Mouse (Mus musculus): ENCODE measurements around the gene Gpnmb.
A peak's percentile ranks its signal among the peaks of the same experiment; 100 is the strongest.

Gpnmb gene

DNA sequence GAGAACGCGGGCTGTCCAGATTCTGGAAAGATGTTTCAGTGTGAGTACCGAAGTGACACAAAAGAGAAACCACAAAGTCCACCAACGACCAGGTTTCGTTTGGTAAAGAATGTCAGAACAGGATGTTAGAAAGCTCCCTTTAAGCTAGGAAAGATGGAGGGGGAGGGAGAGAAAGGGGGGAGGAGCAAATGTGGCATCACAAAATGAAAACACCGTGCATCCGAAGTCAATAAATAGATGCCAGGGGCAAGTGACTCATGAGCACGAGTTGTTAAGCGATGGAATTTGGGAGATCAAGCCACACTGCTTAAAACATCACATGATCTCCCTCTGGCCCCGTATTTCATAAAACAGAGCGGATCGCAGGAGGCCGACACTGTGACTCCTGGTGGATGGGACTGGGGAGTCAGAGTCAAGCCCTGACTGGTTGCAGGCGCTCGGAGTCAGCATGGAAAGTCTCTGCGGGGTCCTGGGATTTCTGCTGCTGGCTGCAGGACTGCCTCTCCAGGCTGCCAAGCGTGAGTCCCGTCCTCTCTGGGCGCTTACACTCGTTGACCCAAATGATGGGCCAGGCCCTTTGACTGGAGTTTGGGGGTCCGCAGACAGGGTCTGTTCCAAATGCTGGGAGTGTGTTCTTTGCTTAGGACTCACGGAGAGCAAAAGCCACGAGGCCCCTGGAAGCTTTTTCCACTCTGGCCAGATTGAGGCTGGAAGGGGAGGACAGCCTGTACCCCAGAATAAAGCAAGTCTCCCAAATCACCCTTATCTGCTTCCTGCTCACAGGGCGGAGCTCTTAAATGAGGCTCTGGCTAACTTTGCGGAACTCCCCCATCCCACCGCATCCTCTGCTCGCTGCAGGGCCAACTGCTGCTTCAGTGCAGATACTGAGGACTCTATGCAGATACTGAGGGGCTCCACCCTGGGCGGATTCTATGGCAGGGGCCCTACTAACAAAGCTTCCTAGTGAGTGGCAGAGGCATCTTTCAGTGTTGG is at the start of gene Gpnmb:
Gene Gpnmb, plus strand, starts transcription at position 272 of the 993 bp plus-strand sequence.
- peak; percentile 45 to 49 for DNase-seq (ENCODE audit: low spot score in 2 of 2)

DNA sequence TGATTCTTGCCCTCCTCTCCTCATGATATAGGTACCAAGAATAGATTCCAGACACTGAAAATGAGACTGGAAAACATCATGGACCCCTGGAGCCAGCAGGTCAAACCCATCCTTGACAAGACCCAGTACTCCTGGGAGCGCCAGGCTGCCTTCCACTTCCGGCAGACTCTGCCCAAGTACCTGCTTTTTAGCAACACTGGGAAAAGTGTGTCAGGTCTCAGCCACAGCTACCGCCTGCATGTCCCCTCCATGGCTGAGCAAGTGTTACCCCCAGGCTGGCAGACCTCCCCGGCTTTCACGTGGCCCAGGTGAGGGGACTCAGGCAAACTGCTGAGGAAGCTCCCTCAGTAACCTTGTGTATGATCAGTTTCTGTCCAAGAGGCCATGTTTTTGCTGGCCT is 46.4 kb upstream of the Gpnmb start:
- no peak for DNase-seq (ENCODE audit: low spot score in 2 of 2)

DNA sequence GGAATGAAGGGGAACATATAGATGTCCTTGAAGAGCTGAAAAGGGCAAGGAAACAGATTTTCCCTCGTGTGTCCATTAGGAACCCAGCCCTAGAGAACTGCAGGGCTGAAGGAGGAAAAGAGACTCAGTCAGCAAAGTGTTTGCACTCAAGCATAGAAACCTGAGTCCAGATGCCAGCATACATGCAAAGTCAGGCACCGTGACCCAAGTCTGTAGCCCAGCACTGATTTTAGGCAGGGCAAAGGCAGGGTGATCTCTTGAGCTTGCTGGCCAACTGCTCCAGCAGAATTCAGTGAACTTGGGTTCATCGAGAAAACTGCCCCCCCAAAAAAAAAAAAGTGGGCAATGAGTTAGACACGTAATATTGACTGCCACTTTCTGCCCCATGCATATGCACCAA is 44.4 kb upstream of the Gpnmb start:
- no peak for DNase-seq (ENCODE audit: low spot score in 2 of 2)

DNA sequence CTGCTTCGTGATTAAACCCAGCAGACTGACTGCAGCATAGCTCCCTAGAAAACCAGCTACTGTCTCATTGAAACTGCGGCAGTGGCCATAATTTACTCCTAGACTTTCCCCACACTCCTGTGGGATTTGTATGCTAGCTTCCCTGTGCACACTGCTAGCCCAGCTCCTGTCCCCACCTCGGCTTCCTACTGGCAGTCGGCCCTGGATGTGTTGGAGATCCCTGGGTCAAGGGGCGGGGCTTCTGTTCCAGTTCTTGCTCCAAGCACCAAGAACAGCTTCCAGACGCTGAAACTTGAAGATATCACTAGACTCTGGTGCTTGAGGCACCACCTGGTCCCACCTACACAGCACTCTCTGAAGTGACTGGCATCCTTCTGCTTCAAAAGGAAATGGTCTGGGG is 38.2 kb upstream of the Gpnmb start:
- no peak for DNase-seq (ENCODE audit: low spot score in 2 of 2)

DNA sequence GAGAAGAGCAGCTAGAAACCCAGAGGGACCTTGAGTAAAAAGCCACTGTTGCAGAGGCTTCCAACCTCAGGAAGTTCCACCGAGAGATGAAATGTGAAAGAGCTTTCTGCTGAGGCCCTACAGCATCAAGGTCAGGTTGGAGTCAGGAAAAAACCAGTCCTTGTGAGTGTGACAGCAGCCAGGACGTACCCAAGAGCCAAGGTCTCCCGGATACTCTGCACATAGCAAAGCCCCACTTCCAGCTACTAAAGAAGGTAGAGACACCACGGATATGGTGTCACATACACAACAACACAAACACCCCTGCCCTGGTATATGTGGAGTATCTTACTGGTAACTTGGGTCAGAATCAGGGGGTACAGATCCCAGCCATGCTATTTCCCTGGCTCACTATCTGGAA is 37.5 kb upstream of the Gpnmb start:
- DNase-seq (ENCODE audit: low spot score in 2 of 2) = no peak

- no peak for DNase-seq (ENCODE audit: low spot score in 2 of 2)
Observed at GRCm38 (mm10) chr6:49003381-49003780, 33.0 kb upstream of the Gpnmb start.

DNA sequence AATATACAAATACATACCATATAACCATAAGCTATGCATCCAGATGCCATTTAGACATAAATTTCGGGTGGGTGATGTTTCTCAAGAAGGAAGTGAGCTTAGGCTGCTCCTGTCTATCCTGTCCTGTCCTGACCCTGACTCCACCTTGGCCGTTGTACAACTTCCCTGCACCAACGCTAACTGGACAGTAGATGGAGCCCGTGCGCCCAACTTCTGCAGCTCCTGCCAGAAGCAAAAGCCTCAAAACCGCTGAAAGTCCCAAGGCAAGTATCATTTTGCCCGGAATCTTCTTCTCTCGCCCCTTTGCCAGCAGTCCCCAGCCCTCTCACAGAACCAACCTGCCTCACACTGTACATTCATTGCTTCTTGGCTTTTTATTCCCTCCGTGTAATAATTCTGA is 28.4 kb upstream of the Gpnmb start:
- DNase-seq (ENCODE audit: low spot score in 2 of 2) = peak; percentile 49 to 64

DNA sequence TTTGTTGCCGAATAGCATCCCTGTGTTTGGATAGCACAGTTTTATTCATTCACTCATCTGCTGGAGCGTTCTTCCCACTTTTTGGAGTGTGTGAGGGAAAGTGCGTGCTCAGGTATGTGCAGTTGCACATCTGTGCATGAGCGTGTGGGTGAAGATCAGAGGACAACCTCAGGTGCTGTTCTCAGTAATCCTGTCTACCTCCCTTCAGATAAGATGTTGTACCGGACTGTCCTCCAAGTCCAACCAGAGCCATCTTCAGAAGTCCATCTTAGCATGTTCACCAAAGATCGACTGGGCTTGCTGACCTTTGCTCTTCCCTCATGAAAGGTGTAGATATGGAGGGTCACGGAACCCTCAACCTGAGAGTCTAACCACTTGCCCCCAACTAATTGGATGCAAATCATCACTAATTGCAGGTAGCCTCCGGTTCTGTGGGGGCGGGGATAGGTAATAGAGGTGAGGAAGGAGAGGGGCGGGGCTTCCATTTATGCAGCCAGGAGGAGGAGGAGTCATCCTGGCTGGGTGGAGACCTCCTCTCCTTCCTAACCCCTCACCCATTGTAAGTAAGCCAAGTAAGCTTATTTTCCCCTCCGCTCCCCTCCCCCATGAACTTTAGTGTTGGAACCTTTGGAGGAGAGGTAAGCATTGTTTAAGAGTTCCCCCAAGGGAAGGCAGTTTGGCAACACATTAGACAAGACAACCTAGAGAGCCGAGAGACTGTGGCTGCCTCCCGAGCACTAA is 27.8 kb upstream of the Gpnmb start:
- no peak for DNase-seq (ENCODE audit: low spot score in 2 of 2)

- no peak for DNase-seq (ENCODE audit: low spot score in 2 of 2)
Observed at GRCm38 (mm10) chr6:49009161-49009555, 27.2 kb upstream of the Gpnmb start.

- DNase-seq (ENCODE audit: low spot score in 2 of 2) = no peak
Observed at GRCm38 (mm10) chr6:49009665-49010064, 26.7 kb upstream of the Gpnmb start.

DNA sequence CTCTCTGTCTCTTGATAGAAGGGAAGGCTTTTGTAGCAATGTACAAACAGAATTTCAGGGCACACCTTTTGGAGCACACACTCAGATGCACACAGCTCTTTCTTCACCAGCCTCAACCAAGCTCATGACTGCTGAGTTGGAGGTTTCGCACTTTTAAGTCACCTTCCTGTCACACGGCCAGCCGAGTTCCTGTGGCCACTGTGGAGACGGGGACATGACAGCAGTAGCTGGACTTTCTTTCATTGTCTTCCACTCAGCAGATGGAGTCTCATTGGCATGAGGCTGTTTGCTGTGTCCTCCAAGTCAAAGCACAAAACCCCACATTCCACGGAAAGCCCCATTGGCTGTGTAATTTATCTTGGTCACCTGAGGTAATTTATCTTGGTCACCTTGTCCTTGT is 25.2 kb upstream of the Gpnmb start:
- no peak for DNase-seq (ENCODE audit: low spot score in 2 of 2)

DNA sequence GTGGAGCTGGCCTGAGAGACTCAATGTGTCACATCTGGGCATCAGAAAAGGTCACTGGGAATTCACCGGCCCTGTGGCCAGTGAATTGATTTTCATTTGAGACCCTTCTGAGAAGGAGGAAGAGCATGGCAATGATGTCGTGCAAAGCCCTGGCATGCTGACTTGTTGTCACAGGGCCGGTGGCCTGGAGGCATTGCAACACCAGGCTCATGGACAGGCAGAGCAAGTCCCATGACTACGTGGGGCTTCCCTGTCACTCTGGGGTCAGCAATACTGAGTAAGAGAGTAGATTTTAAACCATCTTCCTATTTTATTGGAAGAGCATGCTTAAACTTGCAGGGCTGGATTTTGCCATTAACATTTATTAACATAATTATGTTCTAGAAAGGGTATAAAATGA is 23.3 kb upstream of the Gpnmb start:
- no peak for DNase-seq (ENCODE audit: low spot score in 2 of 2)

DNA sequence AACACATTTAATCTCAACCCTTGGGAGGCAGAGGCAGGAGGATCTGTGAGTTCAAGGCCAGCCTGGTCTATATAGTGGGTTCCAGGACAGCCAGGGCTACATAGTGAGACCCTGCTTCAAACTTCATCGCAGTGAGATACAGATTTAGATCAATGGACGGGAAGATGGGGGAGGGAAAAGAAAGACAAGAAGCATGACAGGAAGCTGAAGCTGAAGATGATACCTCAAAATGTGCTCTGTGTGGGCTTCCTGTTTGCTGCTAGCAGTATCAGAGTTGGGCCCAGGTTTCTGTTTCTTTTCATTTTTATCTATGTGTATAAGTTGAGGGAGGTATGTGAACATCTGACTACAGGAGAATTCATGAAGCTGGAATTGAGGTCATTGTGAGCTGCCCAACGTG is 22.9 kb upstream of the Gpnmb start:
- DNase-seq (ENCODE audit: low spot score in 2 of 2) = no peak

DNA sequence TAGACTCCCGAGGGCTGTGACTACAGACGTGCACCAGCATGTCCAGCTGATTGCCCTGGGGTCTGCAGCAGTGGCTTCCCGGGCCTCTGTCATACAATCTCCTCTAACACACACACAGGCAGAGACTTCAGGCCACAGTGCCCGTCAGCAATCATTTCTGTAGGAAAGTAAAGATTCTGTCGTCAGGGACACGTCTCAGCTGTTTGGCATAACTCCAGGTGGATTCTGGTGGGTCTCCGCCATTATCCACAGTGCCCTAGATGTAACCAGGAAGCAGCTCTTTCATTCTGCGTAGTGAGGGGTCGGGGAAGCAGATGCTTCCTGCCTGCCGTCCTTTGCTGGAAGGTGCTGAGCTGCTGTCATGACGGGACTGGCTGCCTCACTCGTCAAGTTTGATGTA is 19.2 kb upstream of the Gpnmb start:
- no peak for DNase-seq (ENCODE audit: low spot score in 2 of 2)

DNA sequence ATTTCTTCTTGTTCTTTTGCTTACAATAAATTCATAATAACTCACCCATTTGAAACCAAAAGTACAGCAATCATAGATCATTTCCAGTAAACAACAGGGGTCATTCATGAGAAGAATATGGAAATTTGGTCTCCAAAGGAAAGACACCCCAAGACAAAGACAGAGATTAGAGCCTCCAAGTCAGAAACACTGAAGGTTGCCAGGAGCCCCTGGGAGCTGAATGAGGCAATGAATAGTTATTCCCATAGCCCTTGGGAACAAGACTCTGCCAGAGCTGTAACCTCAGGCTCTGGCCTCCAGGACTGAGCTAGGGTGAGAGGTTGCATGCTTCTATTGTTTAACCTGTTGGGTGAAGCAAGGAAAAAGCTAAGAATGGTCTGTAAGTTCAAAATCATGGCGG is 17.0 kb upstream of the Gpnmb start:
- DNase-seq (ENCODE audit: low spot score in 2 of 2) = no peak

DNA sequence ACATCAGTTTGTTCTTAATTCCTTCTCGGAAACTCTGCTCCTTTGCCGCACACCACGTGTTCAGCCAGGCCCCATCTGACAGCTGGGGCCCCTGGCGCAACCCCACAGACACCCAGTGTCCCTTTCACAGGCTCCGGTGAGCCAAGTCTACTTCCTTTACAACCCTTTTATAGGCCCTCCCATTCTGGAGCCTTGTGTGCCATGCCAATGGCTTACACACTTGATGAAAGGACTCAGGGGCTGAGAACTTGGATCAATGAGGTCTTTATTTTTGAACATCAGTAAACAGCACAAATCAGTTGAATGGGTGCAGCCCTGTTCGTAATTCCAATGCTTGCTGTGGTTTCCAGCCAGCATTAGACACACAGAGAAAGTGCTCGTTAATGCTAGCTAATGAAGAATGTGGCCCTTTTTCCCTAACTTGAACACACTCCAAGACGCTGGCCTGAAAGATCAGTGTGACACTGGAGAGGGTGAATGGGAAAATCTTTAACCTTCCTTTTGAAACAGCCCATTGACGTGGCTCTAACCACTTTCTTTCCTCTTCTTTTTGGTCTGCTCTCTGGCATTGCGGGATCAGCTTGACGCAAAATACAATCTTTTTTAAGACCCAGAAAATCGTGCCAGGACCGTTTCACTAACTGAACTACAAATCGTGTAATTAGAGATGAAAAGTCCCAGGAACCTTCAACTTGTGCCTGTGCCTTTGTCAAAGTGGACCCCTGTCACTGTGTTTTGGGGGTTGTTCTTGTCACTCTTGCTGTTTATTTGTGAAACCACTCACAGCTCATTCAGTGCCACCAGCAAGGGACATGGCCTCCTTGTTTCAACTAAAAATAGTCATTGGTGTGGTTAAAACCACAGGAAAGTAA is 15.0 kb upstream of the Gpnmb start:
- DNase-seq (ENCODE audit: low spot score in 2 of 2) = no peak

DNA sequence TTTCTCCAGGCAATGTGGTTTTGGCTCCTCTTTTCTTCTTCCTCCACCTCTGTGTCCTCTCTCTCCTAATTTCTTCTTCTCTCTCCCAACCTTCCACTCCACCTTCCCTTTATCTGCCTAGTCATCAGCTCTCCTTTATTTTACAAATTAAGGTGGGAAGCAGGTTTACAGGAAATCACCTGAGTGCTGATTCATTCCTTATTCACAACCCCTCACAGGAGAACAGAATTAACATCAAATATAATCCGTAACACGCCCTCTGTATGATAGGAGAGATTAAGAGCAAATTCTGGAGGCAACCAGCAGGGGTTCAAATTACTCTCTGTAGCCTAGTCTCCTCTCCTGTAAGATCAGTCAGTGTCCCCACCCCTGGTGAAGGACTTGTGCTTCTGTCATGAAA is 14.0 kb upstream of the Gpnmb start:
- no peak for DNase-seq (ENCODE audit: low spot score in 2 of 2)

DNA sequence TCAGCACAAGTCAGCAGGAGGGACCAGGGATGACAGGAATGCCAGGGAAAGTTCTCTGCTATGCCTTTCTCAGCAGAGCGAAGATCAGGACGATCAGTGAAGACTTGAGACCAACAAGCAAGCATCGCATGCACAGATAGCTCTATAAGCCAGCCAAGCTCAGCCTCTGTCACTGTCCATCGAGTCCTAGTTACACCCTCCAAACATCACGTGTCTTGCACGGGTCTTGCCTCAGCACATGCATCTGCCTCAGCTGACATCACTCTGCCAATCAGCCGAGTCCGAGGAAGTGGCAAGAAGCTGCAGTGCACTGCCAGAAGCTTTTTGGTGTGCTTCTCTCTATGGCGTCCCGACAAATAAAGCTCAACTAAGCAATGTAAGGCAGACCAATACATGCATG is 13.0 kb upstream of the Gpnmb start:
- no peak for DNase-seq (ENCODE audit: low spot score in 2 of 2)

- DNase-seq (ENCODE audit: low spot score in 2 of 2) = no peak
Observed at GRCm38 (mm10) chr6:49025290-49025689, 11.1 kb upstream of the Gpnmb start.

- no peak for DNase-seq (ENCODE audit: low spot score in 2 of 2)
Observed at GRCm38 (mm10) chr6:49026496-49026895, 9.8 kb upstream of the Gpnmb start.

- DNase-seq (ENCODE audit: low spot score in 2 of 2) = peak; percentile 49 to 61
Observed at GRCm38 (mm10) chr6:49028019-49028418, 8.3 kb upstream of the Gpnmb start.

DNA sequence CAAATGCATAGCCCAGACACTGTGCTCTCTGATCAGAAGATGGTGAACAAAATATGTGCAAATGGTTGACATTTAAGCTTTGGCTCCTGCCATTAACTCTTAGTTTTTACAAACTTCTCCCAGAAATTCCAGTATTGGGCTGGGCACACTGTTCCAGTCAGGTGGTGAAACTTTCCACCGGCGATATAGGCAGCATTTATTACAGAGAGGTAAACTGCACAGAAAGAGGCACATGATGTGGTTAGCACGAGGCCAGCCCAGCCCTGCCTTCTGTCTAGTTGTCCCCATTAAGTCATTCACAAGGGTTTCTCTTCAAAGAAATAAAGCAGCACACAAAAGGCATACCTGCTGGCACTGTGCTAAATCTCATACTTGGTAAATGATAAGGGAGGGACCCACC is 7.6 kb upstream of the Gpnmb start:
- no peak for DNase-seq (ENCODE audit: low spot score in 2 of 2)

All from urinary bladder, postnatal 36 days (tissue).